Mouse (Mus musculus) ovary, adult 18-20 months (tissue): ENCODE results near the gene Fam19a5.
A peak's percentile ranks its signal among the peaks of the same experiment; 100 is the strongest.

ENCODE experiments used
- DNase-seq: peaks from one replicate; pipeline ENCODE4 v3.0.0; 2022; ENCODE audit warnings: low spot score, mixed read lengths

The Fam19a5 gene

DNA sequence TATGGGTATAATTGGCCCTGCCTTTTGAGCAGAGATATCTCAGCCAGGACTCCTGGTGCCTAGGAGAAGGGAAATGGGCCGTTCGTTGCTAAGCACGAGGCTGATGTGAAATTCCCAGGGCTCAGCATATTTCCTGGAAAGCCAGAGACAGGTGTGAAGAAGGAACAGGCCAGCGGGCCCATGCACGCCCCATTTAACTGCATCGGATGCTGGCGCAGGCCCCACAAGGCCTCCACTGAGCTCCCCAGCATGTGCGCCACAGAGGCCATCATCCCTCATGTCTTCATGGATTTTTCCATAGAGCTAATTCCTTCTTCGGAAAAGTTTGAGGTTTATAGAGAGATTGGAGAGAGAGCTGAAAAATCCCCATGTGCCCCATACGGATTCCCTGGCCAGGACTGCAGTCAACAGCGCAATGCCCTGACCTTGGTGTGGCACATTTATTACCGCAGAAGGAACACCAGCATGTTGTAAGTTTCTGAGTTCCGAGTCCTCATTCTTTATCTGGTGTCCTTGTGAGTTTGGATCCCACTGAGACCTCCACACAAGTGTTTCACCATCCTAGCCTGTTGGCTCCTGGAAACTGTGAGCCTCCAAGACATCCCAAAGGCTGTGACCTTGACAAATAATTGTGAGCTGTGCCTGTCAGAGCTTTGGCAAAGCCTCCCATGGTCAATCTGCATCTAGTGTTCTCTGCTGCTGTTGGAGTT, 122.1 kb downstream of the Fam19a5 start:
- DNase-seq, result peak; percentile 28

GRCm38 (mm10) chr15:87667416-87667815, 123.3 kb downstream of the Fam19a5 start:
- no peak for DNase-seq

- DNase-seq, result no peak
Observed at GRCm38 (mm10) chr15:87668112-87668511, 124.0 kb downstream of the Fam19a5 start.

DNA sequence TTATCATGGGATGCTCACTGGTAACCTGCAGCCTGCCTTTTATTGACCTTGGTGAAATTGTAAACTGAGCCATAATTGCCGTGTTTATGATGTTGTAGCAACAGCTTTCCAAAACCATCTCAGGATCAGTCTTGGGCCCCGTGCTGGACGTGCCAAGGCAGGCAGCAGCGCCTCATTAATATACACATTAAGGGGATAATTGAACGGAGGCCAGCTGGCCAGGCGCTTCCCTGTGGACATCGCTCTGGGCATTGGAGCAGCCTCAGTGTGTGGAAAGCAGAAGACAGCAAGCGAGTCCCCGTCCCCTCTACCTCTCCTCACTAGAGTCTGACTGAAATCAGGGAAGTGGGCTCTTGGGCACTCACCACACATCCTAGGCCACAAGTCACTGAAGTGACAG, 127.8 kb downstream of the Fam19a5 start:
- no peak for DNase-seq

DNA sequence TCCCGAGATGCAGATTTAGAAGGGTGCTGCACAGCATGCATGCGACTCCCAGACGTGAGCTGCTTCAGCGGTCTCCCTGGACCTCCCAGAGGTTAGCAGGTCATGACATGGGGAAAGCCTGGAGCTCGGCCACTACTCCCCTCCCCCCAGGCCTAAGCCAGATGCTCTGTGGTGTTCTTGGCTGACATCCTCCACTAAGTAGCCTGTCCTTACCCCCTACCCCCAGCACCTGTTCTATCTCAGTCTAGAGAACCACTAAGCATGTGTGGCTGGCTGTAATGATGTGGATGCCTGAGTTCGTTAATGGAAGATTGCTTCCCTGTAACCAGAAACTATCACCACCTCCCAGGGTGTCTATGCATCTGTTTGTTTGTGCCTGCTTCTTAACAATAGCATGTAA, 134.6 kb downstream of the Fam19a5 start:
- DNase-seq, result no peak

- DNase-seq, result no peak
Observed at GRCm38 (mm10) chr15:87682410-87682809, 138.3 kb downstream of the Fam19a5 start.

- no peak for DNase-seq
Observed at GRCm38 (mm10) chr15:87686415-87687040, 142.4 kb downstream of the Fam19a5 start.

GRCm38 (mm10) chr15:87691271-87691955, 147.3 kb downstream of the Fam19a5 start:
- no peak for DNase-seq

DNA sequence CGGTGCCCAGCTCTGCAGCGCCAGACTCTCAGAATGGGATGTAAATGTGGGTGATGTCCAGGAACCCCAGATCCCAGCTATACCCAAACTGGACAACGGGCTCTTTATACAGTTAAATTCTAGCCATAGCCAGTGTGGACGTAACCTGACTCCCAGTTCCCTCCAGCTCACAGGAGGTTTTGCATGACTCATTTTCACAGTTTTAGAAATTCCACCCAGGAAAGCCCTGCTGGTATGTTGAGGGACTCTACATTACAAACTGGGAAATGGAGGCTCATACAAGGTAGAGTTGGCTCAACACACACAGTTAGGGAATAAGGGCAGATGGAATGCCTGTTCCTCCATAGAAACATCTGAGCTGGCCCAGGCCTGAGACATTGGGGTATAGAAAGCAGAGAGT, 147.9 kb downstream of the Fam19a5 start:
- DNase-seq, result no peak

DNA sequence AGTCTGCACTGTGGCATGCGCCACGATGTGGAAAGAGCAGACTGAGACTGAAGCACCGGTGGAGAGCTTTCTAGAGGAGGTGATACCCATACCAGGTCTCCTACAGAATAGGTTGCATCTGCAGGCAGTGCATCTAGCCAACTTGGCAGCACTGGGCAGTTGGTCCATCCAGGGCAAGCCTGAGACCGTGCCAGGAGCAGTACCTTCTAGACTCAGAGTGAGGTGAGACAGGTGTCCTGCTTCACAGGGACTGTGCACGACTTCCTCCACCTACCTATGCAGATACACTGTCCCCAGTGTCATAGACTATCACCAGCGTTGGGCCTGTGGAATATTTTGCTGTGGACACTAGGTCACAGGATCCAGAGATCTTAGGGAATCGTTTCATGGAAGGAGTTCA, 148.3 kb downstream of the Fam19a5 start:
- no peak for DNase-seq

DNA sequence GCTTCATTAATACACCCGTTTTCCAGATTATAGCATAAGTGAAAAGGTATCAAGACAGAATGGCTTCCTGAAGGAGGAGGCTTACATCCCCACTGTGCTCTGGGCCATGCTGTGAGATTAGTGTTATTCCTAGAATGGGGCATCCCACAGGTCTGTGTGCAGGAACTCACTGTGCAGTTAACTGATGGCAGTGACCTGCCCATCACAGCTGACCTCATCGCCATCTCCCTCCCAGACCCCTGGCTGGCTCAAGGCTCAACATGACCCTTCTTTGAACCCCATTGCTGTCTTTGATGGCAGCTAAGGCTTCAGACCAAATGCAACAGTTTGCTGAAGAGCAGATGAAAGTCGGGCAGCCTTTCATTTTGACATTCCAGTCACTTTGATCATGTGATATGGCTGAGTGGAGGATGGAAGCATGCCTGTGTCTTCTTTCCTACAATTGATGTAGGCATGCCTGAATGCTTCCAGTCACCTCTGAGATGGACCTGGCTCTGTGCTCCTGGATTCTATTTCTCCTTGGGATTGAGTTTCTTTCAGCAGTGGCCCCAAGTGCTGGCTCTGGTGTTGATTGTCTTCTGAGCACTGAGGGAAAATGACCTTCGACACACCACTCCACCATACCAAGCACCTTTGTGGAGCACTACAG, 148.9 kb downstream of the Fam19a5 start:
- no peak for DNase-seq

GRCm38 (mm10) chr15:87697433-87697996, 153.4 kb downstream of the Fam19a5 start:
- DNase-seq, result no peak

DNA sequence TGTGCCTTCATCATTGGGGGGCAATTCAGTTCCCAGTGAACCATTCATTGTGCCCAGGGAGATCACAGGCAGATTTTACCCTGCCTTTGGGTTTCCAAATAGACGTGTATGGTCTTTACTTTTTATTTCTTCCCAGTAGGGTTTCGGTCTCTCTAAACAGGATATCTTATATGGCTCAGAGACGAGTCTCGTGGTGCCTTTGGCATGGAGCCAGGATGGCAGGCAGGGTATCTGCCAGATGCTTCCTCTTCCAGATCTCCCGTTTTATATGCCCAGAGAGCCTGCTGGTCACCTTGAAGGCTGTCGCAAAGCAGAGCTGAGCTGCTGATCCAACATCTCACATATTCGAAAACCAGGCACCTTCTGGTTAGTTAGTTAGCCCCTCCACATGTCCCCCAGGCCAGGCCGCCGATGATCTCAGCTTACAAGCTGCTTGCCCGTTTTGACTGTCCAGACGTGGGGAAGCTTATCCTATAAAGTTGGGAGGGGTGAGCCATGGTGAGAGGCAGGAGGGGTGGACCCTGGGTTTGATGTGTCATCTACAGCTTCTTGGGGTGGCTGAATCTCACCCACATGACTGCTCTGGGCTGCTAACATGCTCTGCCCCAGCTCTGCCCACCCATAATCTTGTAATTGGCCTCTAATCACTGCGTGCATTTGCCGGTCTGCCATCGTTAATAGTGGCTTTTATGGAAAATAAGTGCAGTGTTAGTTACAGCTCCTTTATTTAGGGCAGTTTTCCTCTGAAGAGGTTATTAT, 154.6 kb downstream of the Fam19a5 start:
- no peak for DNase-seq

DNA sequence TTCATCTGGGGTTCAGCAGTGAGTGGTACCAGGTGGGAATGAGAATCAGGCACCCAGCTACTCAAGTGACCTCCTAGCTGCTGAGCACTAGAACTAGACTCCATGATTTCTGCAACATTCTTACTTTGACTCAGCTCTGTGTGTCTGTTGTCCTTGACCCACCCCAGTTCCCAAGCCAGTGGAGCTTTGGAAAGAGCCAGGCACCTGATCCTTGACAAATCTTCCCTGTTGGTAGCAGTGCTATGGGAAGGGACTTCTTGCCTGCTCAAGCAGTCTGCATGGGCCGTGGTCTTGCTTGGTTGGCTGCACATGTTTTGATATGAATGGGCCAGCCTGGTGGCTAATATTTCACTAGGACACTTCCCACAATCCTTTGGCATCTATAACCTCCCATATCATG, 158.7 kb downstream of the Fam19a5 start:
- DNase-seq, result no peak

DNA sequence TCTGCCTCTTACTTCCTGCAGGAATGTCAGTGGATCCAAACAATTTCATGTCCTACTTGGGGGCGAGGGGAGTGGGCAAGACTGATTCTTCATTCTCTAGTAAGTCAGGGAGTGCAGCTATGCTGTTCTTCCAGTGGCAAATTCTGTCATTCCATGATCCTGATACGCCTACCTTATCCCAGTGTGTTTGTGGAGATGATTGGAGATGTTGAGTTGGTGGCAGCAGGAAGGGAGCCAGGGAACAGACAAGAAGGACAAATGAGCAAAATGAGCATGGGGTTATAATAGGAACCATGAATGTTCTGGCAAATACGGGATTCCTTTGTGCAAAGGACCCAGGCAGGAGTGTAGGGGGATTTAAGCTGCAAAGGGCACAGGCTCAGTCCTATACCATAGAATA, 159.2 kb downstream of the Fam19a5 start:
- no peak for DNase-seq

- DNase-seq, result peak; percentile 38
Observed at GRCm38 (mm10) chr15:87711790-87712189, 167.7 kb downstream of the Fam19a5 start.

DNA sequence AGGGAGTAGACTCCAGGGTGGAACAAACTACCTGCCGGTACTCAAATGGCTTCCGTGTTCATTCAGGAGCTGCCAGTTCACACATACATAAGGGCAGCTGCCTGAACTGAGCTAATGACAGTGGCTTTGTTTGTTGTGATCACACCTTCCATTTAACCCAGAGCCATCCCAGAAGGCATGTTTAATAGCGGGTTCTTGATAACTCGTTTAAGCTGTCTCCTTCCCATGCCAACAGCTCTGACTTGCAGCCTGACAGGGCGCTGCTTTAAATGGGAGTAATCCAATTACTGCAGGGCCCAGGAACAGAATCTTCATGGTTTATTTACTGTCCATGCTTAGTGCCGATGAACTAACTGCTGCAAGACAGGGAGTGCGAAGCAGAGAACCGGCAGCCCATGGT, 168.1 kb downstream of the Fam19a5 start:
- DNase-seq, result no peak

DNA sequence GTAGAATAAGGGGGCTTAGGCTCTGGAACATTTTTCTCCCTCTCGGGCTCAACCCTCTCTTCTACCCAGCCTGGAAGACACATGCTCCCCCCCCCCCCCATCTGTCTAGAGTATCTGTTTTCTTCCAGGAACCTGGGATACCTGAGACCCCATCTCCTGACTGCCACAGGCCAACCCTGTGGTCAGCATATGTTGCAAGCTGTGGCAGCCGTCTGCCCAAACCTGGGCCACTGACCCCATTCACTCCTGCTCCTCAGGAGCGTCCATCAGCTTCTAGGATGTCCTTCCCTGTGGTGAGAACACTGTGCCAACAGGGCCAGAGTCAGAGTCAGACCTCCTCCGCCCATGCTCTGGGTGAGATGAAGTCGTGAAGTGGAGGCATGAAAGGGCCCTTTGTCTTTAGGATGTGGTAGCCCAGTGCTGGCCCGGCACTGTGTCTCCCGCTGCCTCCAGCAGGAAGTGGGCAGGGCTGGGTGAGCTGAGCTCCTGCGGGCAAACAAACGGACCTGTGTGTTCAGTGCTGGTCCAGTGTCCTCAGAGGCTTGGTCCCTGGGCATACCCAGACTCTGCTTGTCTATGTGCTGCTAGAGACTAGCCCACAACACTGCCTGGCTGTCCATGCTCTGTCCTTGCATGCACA, 171.1 kb downstream of the Fam19a5 start:
- DNase-seq, result no peak

GRCm38 (mm10) chr15:87717056-87717455, 173.0 kb downstream of the Fam19a5 start:
- no peak for DNase-seq

GRCm38 (mm10) chr15:87723455-87723986, 179.4 kb downstream of the Fam19a5 start:
- no peak for DNase-seq

DNA sequence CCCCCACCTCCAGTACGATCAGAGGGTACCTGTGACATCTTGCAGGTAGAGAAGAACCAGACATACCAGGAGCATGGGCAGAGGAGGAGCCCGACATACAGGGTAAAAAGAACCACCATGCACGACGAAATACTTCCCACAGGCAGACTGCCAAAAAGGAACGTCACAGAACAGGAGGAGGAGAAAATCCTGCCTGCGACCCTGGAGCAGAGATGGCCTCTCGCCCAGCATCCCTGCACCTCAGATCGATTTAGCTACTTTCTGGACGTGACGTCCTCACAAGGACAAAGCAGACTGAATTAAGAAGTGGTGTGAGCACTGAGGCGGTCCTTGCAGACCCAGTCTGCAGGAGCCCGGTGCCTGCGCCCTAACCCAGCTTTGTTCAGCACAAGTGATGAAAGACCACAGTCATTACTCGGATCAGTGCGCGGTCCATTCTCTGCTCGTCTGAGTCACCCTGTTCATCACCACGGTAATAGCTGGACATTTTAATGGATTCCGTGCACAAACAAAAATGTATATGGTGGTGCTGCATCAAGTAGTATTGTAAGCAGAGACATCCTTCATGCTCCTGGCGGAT, 182.6 kb downstream of the Fam19a5 start:
- no peak for DNase-seq
